Mouse (Mus musculus): ENCODE measurements around the gene Bysl.
"Not testable (repeated sequence)": the region's sequence is repeated elsewhere in the genome, so short reads cannot be mapped to it uniquely, and the experiment has no call there.

Gene Bysl

DNA sequence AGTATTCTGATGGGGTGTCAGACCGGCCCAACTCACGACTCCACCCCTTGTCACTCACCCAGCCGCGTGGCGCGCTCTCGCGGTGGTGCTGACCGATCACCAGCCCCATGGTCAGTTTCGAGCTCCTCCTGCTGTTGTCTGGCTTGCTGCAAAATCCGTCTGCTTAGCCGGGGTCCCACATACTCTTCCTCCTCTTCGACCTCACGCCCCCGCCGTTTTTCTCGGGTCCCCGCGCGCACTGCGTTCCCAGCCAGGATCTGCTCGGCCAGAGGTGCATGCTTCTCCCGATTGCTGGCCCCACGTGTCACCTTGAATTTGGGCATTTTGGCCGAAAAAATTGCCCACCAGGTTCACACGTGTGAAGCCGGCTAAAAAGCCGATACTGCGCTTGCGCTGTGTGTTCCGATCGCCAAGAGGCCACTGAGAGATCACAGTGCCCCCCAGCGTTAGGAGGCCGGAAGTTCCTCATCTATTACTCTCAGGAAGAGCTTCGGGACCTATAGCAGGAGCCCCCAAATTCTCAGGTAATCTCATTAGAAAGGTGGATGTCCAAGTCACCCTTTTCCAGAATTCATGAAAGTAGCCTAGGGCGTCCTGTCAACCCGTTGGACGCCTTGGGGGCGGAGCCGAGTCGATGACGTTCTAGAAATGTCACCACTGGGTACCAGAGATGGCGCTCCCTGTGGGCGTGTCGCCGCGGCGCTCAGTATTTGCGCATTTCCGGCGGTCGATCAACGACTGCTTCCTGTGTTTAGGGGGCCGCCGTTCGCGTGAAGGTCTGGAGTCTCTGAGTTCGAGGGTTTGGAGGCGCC is at the start of gene Bysl, which contains the start of the genes Med20 and Gm20517:
Bysl (minus strand) TSS at position 644 of the 812 bp plus-strand sequence.
Med20 (plus strand) TSS at position 734 of the 812 bp plus-strand sequence.
Gm20517 (plus strand) TSS at position 741 of the 812 bp plus-strand sequence.
- DNase-seq (ENCODE audit: low read depth, low spot score): peak; percentile 94

GRCm38 (mm10) chr17:47658741-47659243 is 47.5 kb upstream of the Bysl start:
- no peak for DNase-seq (ENCODE audit: low read depth, low spot score)

DNA sequence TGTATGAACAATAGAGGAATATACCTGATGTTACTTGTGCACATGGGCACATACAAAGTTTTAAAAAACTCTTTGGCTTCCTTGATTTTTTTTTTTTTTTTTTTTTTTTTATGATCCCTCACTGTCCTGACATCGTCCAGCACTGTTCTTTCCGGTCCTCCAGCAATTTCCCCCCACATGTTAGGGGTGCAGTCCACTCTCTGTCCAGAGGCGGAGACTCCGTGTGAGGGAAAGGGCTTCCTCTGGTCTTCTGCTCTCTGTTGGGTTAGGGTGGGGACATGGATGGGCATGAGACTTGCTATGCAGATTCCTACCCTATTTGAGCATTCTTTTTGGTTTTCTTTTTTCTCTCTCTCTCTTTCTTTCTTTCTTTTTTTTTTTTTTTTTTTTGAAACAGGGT is 46.6 kb upstream of the Bysl start:
- DNase-seq (ENCODE audit: low read depth, low spot score): no peak

DNA sequence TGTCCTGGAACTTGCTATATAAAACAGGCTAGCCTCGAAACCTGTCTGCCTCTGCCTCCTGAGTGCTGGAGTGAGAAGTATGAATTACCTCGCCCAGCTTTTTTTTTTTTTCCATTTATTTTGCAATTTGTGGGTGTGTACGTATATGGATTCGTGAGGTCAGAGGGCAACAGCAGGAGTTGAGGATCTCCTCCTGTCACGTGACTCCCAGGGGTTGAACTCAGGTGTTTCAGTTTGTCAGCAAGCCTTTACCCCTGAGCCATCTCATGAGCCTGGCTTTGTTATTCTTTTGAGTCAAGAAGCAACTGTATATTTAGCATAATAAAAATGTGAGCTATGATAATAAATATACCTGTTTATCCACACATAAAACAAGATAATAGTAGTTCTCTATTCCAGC is 44.4 kb upstream of the Bysl start:
- no peak for DNase-seq (ENCODE audit: low read depth, low spot score)

DNA sequence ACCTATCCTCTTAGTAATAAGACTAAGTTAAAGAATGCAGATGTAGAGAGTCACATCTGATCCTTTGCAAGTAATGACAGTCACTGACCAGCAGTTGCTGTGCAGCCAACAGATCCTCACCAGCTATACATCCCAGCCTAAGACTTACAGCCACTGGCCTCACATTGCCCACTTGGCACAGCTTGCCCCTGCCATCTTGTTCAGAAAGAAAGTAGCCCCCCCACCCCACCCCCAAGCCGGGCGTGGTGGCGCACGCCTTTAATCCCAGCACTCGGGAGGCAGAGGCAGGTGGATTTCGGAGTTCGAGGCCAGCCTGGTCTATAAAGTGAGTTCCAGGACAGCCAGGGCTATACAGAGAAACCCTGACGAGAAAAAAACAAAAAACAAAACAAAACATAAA is 43.1 kb upstream of the Bysl start:
- not testable (repeated sequence) for DNase-seq (ENCODE audit: low read depth, low spot score)

GRCm38 (mm10) chr17:47651953-47652352 is 40.7 kb upstream of the Bysl start:
- no peak for DNase-seq (ENCODE audit: low read depth, low spot score)

DNA sequence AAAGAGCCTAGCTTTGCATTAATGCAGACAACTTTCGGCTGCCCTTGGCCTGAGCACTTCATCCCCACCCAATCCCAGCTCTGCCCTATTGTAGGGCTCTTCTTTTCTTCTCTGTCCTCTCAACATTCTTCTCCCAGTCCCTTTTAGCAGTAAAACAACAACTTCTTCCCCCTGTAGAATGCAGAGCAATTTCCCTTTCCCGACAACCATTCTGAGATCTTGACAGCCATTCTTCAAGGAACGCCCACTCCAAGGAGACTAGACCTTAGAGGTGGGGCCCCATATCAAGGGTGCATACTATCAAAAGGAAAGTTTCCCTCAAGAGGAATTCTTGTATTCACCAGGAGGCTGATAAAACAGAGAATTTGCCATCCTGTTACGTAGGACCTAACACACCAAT is 37.7 kb upstream of the Bysl start:
- no peak for DNase-seq (ENCODE audit: low read depth, low spot score)

DNA sequence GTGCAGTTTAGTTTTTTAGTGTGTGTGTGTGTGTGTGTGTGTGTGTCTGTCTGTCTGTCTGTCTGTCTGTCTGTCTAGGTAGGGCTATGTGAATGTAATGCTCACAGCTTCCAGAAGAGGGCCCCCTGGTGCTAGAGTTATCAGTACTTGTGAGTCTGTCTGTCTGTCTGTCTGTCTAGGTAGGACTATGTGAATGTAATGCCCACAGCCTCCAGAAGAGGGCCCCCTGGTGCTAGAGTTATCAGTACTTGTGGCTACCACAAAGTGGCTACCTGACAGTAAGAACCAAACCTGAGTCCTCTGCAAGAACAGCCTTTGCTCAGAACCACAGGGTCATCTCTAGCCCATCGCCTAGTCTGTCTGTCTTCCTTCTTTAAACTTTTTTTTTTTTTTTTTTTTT is 35.4 kb upstream of the Bysl start:
- peak; percentile 41 for DNase-seq (ENCODE audit: low read depth, low spot score)

DNA sequence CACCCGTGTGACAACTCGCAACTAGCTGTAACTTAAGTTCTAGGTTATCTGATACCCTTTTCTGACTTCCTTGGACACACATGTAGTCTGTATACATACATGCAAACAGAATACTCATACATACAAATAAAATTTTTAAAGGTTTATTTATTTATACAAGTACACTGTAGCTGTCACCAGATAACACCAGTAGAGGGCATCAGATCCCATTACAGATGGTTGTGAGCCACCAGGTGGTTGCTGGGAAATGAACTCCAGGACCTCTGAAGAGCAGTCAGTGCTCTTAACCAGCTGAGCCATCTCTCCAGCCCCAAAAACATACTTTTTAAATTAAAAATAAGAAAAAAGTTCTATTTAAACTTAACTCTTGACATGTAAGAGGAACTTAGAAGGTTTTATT is 31.7 kb upstream of the Bysl start:
- DNase-seq (ENCODE audit: low read depth, low spot score): no peak

- DNase-seq (ENCODE audit: low read depth, low spot score): no peak
Observed at GRCm38 (mm10) chr17:47633999-47634770, 22.9 kb upstream of the Bysl start.

- no peak for DNase-seq (ENCODE audit: low read depth, low spot score)
Observed at GRCm38 (mm10) chr17:47632181-47632840, 21.0 kb upstream of the Bysl start.

DNA sequence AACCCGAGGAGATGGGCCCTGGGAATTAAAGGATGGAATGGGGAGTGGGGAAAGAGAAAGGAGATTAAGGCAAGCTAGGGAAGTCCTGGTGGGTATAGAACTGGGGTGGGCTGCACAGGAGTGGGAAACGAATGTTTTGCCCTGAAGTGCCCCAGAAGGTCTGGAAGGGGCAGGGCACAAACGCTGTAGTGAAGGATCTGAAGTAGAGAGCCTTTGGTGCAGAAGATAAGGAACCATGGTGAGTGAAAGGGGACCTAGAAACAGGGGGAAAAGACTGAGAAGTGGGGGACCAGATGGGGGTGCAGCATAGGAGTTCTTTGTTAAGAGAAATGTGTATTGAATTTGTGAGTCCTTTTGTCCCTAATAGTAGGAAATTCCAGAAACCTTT is 19.4 kb upstream of the Bysl start, which contains the start of gene Usp49:
Usp49 (plus strand) TSS at position 13 of the 388 bp plus-strand sequence.
- DNase-seq (ENCODE audit: low read depth, low spot score): no peak

DNA sequence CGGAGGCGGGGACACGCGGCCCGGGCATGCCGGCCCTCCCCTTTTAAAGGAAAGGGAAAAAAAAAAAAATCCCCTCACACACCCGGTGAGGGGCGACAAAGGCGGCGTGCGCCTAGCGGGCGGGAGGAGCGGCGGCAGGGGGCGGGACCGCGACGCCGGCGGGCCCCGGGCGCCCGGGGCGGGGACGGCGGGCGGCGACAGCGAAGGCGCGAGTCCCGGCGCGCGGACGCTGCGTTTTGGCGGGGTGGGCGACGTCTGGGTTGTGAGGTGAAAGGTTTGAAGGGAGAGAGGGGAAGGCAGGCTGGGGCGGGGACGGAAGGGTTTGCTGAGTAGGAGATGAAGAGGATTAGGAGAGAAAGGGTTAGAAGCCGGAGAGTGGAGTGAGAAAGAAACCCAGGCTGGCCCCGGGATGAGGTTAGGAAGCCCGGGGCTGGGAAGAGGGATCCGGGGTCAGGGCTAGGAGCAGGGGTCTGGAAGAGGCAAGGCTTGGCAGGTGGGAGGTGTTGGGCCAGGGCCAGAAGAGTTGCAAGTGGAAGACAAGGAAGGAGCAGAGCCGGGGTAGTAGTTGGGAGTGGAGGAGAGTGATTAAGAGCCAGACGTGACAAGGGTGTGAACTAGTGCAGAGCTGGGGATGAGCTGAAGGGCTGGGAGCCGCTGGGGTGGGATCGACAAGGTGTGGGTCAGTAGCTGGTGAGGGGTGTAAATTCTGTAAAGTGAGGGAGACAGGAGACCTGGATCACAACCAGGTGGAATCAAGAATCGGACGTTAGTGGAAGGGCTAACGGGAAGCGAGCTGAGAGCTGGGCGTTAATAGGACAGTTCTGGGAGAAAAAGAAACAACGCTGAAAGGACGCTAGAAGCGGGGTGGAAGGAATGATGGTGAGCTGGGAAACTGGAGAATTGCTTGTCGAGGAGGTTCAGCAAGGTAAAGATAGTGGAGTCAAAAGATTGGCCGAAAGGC is 18.7 kb upstream of the Bysl start:
- no peak for DNase-seq (ENCODE audit: low read depth, low spot score)

GRCm38 (mm10) chr17:47628851-47629676 is 17.8 kb upstream of the Bysl start:
- DNase-seq (ENCODE audit: low read depth, low spot score): peak; percentile 94

GRCm38 (mm10) chr17:47627791-47628190 is 16.5 kb upstream of the Bysl start:
- DNase-seq (ENCODE audit: low read depth, low spot score): no peak

DNA sequence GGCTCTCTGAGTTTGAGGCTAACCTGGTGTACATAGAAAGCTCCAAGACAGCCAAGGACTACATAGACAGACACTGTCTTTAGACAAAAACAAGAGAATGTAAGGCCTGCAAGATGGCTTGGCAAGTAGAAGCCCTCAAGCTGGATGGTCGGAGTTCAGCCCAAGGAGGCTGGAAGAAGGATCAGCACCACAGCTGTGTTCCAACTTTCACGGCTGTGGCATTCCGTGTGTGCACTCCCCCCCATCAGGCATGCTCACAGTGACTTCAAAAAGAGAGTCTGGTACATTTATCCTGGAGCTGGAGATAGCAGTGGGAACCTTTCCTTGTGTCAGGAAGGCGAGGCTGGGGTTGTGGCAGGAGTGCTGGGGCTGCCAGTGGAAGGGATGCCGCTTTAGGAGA is 14.7 kb upstream of the Bysl start:
- no peak for DNase-seq (ENCODE audit: low read depth, low spot score)

- no peak for DNase-seq (ENCODE audit: low read depth, low spot score)
Observed at GRCm38 (mm10) chr17:47625088-47625487, 13.8 kb upstream of the Bysl start.

GRCm38 (mm10) chr17:47624572-47624971 is 13.3 kb upstream of the Bysl start:
- not testable (repeated sequence) for DNase-seq (ENCODE audit: low read depth, low spot score)

- DNase-seq (ENCODE audit: low read depth, low spot score): no peak
Observed at GRCm38 (mm10) chr17:47622912-47623554, 11.7 kb upstream of the Bysl start.
